Mouse (Mus musculus) liver, postnatal 0 days (tissue): ENCODE measurements at regions not wholly inside any gene's neighbourhood (a gene's known extent, or its start where the extent isn't known, plus 50 kb on each side); places are given as distances from the start of the nearest gene placed in this dataset.

Experiments used
- CTCF ChIP-seq: sonication (generic); IDR thresholded peaks from 2 replicates; pipeline ENCODE4 v1.5.1; 2016; ENCODE audit warnings: antibody characterized with exemption, low read depth
- EP300 ChIP-seq: IDR thresholded peaks from 2 replicates; pipeline ENCODE4 v1.6.1; 2016; ENCODE audit warnings: antibody characterized with exemption, low read depth, mild to moderate bottlenecking

DNA sequence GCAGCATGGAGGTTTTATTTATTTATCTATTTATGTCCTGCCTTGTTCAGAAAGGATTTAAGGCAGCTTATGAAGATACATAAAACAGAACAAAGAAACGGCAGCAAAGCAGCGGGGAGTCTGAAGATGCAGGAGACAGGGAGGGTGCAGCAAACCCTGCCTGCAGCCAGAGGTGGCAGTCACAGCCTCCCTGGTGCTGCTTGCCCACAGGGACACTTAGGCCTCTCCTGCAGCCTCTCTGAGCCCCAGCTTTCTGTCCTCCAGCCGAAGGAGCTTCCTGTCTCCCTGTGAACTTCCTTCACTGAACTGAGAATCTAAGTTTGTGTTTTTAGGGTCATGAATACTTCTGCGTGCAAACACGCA, 353.0 kb downstream of the Mroh4 start:
- TF ChIP-seq CTCF (no peak), EP300 (no peak)
